In the genomic region with DNA sequence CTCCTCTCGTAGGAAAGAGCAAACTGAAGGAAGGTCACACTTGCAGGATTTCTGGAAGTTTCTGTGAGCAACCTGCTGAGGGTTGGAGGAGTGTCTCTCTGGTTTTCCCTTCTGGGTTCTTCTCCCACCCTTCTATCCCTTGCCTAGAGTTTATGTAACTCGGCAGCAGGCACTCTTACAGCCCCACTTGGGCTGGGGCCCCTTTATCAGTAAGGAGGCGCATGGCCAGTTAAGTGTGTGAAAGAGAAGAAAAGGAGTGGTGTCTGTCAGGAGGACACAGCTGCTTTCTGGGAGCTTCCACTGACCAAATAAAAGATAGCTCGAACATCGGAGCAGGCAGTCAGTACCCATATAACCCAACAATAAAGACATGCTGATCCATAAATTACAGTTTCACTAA, we compare ENCODE assay signal across 20 mouse cellular contexts. TPM values are rescaled to one million over a fixed set of nuclear protein-coding genes. Genes with fewer than 3 reads are reported as not detected.
DNase-seq lines count a peak whose midpoint lies in the region; ATAC-seq and TF ChIP-seq lines count a peak whose summit lies in the region.
"Had no signal": no experiment of that assay in that cellular context is flagged by ENCODE, and none has a peak within 500 bp of the region (broad histone marks: within the 10 kb centered on the region; RNA-seq: fewer than 3 reads in every experiment).

No protein-coding gene starts in this region.

- peak; percentile 45 for DNase-seq in MEL (ENCODE audit: low read depth, low spot score)
- peak; percentile 61 for DNase-seq in liver
- no peak for DNase-seq in liver, embryonic 14.5 days (ENCODE audit: low read depth in 3 of 3, low spot score in 3 of 3)
- no peak for DNase-seq in stomach, postnatal 0 days (ENCODE audit: low spot score)
- DNase-seq in heart, postnatal 4 days, result no peak
- DNase-seq in urinary bladder, postnatal 25 days (ENCODE audit: low spot score), result no peak
- DNase-seq: adrenal gland, postnatal 14 days; cerebellum, adult 11-12 months; cerebellum, adult 9-10 months; cerebellum, postnatal 25 days; gastrocnemius, adult 2 months; gastrocnemius, postnatal 25 days had no signal

- no peaks in the 10 kb centered on the region for H3K9me3 ChIP-seq in MEL (replicated peaks; ENCODE audit: insufficient read depth, low read length)
- no peaks in the 10 kb centered on the region for H3K9me3 ChIP-seq in liver, embryonic 14.5 days (ENCODE audit: control insufficient read depth, low read length)
- H3K9me3 ChIP-seq in stomach, postnatal 0 days (ENCODE audit: control insufficient read depth, low read length), result no peaks in the 10 kb centered on the region
- H3K9me3 ChIP-seq: heart, embryonic 13.5 days; hindbrain, embryonic 13.5 days had no signal

- TF ChIP-seq POLR2A in MEL (IDR thresholded peaks at IDR 0.05; ENCODE audit: control insufficient read depth in 1 of 2, insufficient read depth in 1 of 2, low read depth in 1 of 2, low read length in 2 of 2, poor library complexity in 1 of 2), result no peak; a peak in 1 of 4 replicates

- no peaks in the 10 kb centered on the region for H3K27me3 ChIP-seq in MEL (ENCODE audit: control insufficient read depth in 1 of 2, insufficient read depth in 2 of 2, low read length in 2 of 2)
- H3K27me3 ChIP-seq in liver, embryonic 14.5 days (ENCODE audit: control insufficient read depth, insufficient read depth, low read length), result no peaks in the 10 kb centered on the region
- H3K27me3 ChIP-seq in stomach, postnatal 0 days (ENCODE audit: control insufficient read depth, insufficient read depth, low read length), result no peaks in the 10 kb centered on the region
- H3K27me3 ChIP-seq: embryonic facial prominence, embryonic 12.5 days had no signal

- peaks cover 18 to 36% of the 10 kb centered on the region in 2 experiments for H3K4me1 ChIP-seq in MEL (ENCODE audit: control insufficient read depth in 1 of 2, insufficient read depth in 2 of 2, low read length in 2 of 2)
- H3K4me1 ChIP-seq in liver, embryonic 14.5 days (replicated peaks; ENCODE audit: control insufficient read depth in 2 of 2, insufficient read depth in 2 of 2, low read length in 1 of 2), result peaks cover 37 to 54% of the 10 kb centered on the region in 2 experiments
- H3K4me1 ChIP-seq in stomach, postnatal 0 days (replicated peaks; ENCODE audit: control insufficient read depth, insufficient read depth), result no peaks in the 10 kb centered on the region
- H3K4me1 ChIP-seq: embryonic facial prominence, embryonic 12.5 days; hindbrain, embryonic 13.5 days had no signal

- H3K4me2 ChIP-seq in liver, embryonic 14.5 days (ENCODE audit: low read depth), result peak overlapping the region; percentile 65
- H3K4me2 ChIP-seq in stomach, postnatal 0 days (replicated peaks; ENCODE audit: low read depth), result no peak overlapping the region
- H3K4me2 ChIP-seq: embryonic facial prominence, embryonic 12.5 days; heart, embryonic 13.5 days; hindbrain, embryonic 13.5 days had no signal

- WGBS in liver, embryonic 14.5 days (ENCODE audit: insufficient replicate concordance), result 21% methylated on average over 5 of the region's 5 CpGs
- WGBS in stomach, postnatal 0 days, result 60% methylated on average over 5 of the region's 5 CpGs

- peaks cover 0 to 23% of the 10 kb centered on the region in 2 experiments; a peak in 2 of 4 replicates for H3K36me3 ChIP-seq in MEL (ENCODE audit: control insufficient read depth in 1 of 2, insufficient read depth in 2 of 2, low read length in 2 of 2)
- H3K36me3 ChIP-seq in liver, embryonic 14.5 days (replicated peaks; ENCODE audit: control insufficient read depth, insufficient read depth, low read depth), result no peaks in the 10 kb centered on the region
- no peaks in the 10 kb centered on the region for H3K36me3 ChIP-seq in stomach, postnatal 0 days (ENCODE audit: control insufficient read depth, insufficient read depth, low read length)
- H3K36me3 ChIP-seq: embryonic facial prominence, embryonic 12.5 days; heart, embryonic 13.5 days; hindbrain, embryonic 13.5 days had no signal

- TF ChIP-seq RAD21 in MEL (IDR thresholded peaks at IDR 0.05; ENCODE audit: low read depth, low read length), result no peak

- ATAC-seq in liver, embryonic 14.5 days (ENCODE audit: insufficient read depth), result peak; percentile 65
- no peak for ATAC-seq in stomach, postnatal 0 days (ENCODE audit: low FRiP score, low TSS enrichment)
- ATAC-seq: forebrain, embryonic 14.5 days; hindbrain, postnatal 0 days had no signal

- no peak overlapping the region for H3K9ac ChIP-seq in MEL (ENCODE audit: control insufficient read depth, low read depth, low read length, poor library complexity, severe bottlenecking)
- H3K9ac ChIP-seq in liver, embryonic 14.5 days (replicated peaks), result peak overlapping the region; percentile 47
- no peak overlapping the region for H3K9ac ChIP-seq in stomach, postnatal 0 days (ENCODE audit: low read length)
- H3K9ac ChIP-seq: embryonic facial prominence, embryonic 12.5 days; heart, embryonic 13.5 days; hindbrain, embryonic 13.5 days had no signal

- TF ChIP-seq CTCF in MEL (IDR thresholded peaks at IDR 0.05 in 2 of 3, conservative IDR thresholded peaks at IDR 0.05 in 1 of 3; ENCODE audit: control insufficient read depth in 1 of 3, insufficient read depth in 1 of 3, low read depth in 2 of 3, low read length in 3 of 3, poor library complexity in 1 of 3, severe bottlenecking in 1 of 3), result no peak
- no peak for TF ChIP-seq CTCF in liver, embryonic 14.5 days (IDR thresholded peaks at IDR 0.05; ENCODE audit: low read depth)
- TF ChIP-seq CTCF in stomach, postnatal 0 days (IDR thresholded peaks at IDR 0.05; ENCODE audit: low read depth), result no peak

- H3K4me3 ChIP-seq in MEL (ENCODE audit: control insufficient read depth in 1 of 2, insufficient read depth in 1 of 2, low read depth in 2 of 2, low read length in 2 of 2), result no peak overlapping the region
- 0 out of 4 replicates have a peak overlapping the region, but pooled peaks of 1 of the 2 experiments have one; percentile 12 for H3K4me3 ChIP-seq in liver, embryonic 14.5 days (ENCODE audit: insufficient read depth in 1 of 2, low read depth in 2 of 2, low read length in 2 of 2)
- H3K4me3 ChIP-seq in stomach, postnatal 0 days (ENCODE audit: low read depth, low read length), result no peak overlapping the region
- H3K4me3 ChIP-seq: embryonic facial prominence, embryonic 12.5 days; gastrocnemius, adult 2 months; heart, embryonic 13.5 days; hindbrain, embryonic 13.5 days had no signal

- no peaks in the 10 kb centered on the region for H3K79me2 ChIP-seq in MEL (ENCODE audit: control insufficient read depth, insufficient read depth, low read length, poor library complexity)

- no peak for TF ChIP-seq EP300 in MEL (IDR thresholded peaks at IDR 0.05; ENCODE audit: low read depth in 1 of 2, low read length in 2 of 2)
- TF ChIP-seq EP300 in liver, embryonic 14.5 days (IDR thresholded peaks at IDR 0.05; ENCODE audit: low read depth), result no peak
- no peak for TF ChIP-seq EP300 in stomach, postnatal 0 days (optimal IDR thresholded peaks at IDR 0.05)

- no peak overlapping the region for H3K27ac ChIP-seq in MEL (ENCODE audit: control insufficient read depth, low read depth, low read length)
- H3K27ac ChIP-seq in liver, embryonic 14.5 days, result peak overlapping the region; percentile 48
- H3K27ac ChIP-seq in stomach, postnatal 0 days (replicated peaks), result peak overlapping the region; percentile 56
- H3K27ac ChIP-seq: embryonic facial prominence, embryonic 12.5 days; gastrocnemius, adult 2 months; heart, embryonic 13.5 days; hindbrain, embryonic 13.5 days; hindbrain, postnatal 0 days had no signal

RNA-seq across cellular contexts. Expression of a gene that starts 2.7 kb away (rescaled TPM):
- 6.2 and 6.6 TPM in 2 replicates for total RNA-seq in MEL (2012; rRNA removed)
- polyA plus RNA-seq in MEL (2012; ENCODE audit: insufficient read depth in 1 of 2, insufficient read length in 2 of 2, low read depth in 1 of 2, low replicate concordance in 2 of 2, missing spikeins in 1 of 2), result 10 to 100 TPM in 1 of 2 experiments, not detected in 1; 11.8 TPM
- 1.4 and 2.4 TPM in 2 replicates for polyA plus RNA-seq in liver, embryonic 14.5 days (2012; rRNA removed)
- 5.4 and 7.1 TPM in 2 replicates for polyA plus RNA-seq in liver, embryonic 14.5 days (2014; fragmentation: Nextera tagmentation; extraction: Ambion mirVana)
- 13.4 and 13.7 TPM in 2 replicates for polyA plus RNA-seq in stomach, postnatal 0 days (2015; fragmentation: Nextera tagmentation; extraction: Ambion mirVana)
- 10 to 100 TPM; 16.4 to 16.8 TPM for total RNA-seq in heart, postnatal 4 days (2021)

RNA-seq across cellular contexts. Expression of a gene that starts 5.3 kb away (rescaled TPM):
- 11.7 and 14.7 TPM in 2 replicates for total RNA-seq in MEL (2012; rRNA removed)
- 10 to 100 TPM in 1 of 2 experiments, not detected in 1; 20.6 TPM for polyA plus RNA-seq in MEL (2012; ENCODE audit: insufficient read depth in 1 of 2, insufficient read length in 2 of 2, low read depth in 1 of 2, low replicate concordance in 2 of 2, missing spikeins in 1 of 2)
- 6.2 and 11.1 TPM in 2 replicates for polyA plus RNA-seq in liver, embryonic 14.5 days (2012; rRNA removed)
- polyA plus RNA-seq in liver, embryonic 14.5 days (2014; fragmentation: Nextera tagmentation; extraction: Ambion mirVana), result 14.8 and 16.0 TPM in 2 replicates
- 454 and 488 TPM in 2 replicates for polyA plus RNA-seq in stomach, postnatal 0 days (2015; fragmentation: Nextera tagmentation; extraction: Ambion mirVana)
- 10 to 100 TPM in 1 of 2 experiments, 1 to 10 TPM in 1; 8.5 to 11.4 TPM for total RNA-seq in heart, postnatal 4 days (2021)

RNA-seq across cellular contexts. Expression of a gene that starts 10.8 kb away (rescaled TPM):
- not detected in 2 replicates for total RNA-seq in MEL (2012; rRNA removed)
- polyA plus RNA-seq in MEL (2012; ENCODE audit: insufficient read depth in 1 of 2, insufficient read length in 2 of 2, low read depth in 1 of 2, low replicate concordance in 2 of 2, missing spikeins in 1 of 2), result 1 to 10 TPM in 1 of 2 experiments, not detected in 1; 3.3 TPM
- polyA plus RNA-seq in liver, embryonic 14.5 days (2012; rRNA removed), result not detected in 2 replicates
- polyA plus RNA-seq in liver, embryonic 14.5 days (2014; fragmentation: Nextera tagmentation; extraction: Ambion mirVana), result 4.4 and 5.1 TPM in 2 replicates
- 18.5 and 21.6 TPM in 2 replicates for polyA plus RNA-seq in stomach, postnatal 0 days (2015; fragmentation: Nextera tagmentation; extraction: Ambion mirVana)
- total RNA-seq in heart, postnatal 4 days (2021), result 1 to 10 TPM; 3.4 to 5.1 TPM
- total RNA-seq: ES-E14; granulocyte monocyte progenitor cell, adult 5-6 weeks; hematopoietic stem cell, adult 5-6 weeks; hindbrain, postnatal 0 days had no signal

RNA-seq across cellular contexts. Expression of a gene that starts 42.7 kb away (rescaled TPM):
- 54.0 and 59.1 TPM in 2 replicates for total RNA-seq in MEL (2012; rRNA removed)
- polyA plus RNA-seq in MEL (2012; ENCODE audit: insufficient read depth in 1 of 2, insufficient read length in 2 of 2, low read depth in 1 of 2, low replicate concordance in 2 of 2, missing spikeins in 1 of 2), result 10 to 100 TPM in 1 of 2 experiments, not detected in 1; 51.2 TPM
- 8.8 and 10.7 TPM in 2 replicates for polyA plus RNA-seq in liver, embryonic 14.5 days (2012; rRNA removed)
- polyA plus RNA-seq in liver, embryonic 14.5 days (2014; fragmentation: Nextera tagmentation; extraction: Ambion mirVana), result 30.2 and 30.9 TPM in 2 replicates
- 98.0 and 99.6 TPM in 2 replicates for polyA plus RNA-seq in stomach, postnatal 0 days (2015; fragmentation: Nextera tagmentation; extraction: Ambion mirVana)
- total RNA-seq in heart, postnatal 4 days (2021), result 10 to 100 TPM; 28.8 to 31.8 TPM

RNA-seq across cellular contexts. Expression of a gene that starts 48.8 kb away (rescaled TPM):
- total RNA-seq in MEL (2012; rRNA removed), result not detected in 2 replicates
- not detected for polyA plus RNA-seq in MEL (2012; ENCODE audit: insufficient read depth in 1 of 2, insufficient read length in 2 of 2, low read depth in 1 of 2, low replicate concordance in 2 of 2, missing spikeins in 1 of 2)
- 0.03 and 0.08 TPM in 2 replicates for polyA plus RNA-seq in liver, embryonic 14.5 days (2012; rRNA removed)
- polyA plus RNA-seq in liver, embryonic 14.5 days (2014; fragmentation: Nextera tagmentation; extraction: Ambion mirVana), result 0.06 and 0.11 TPM in 2 replicates
- polyA plus RNA-seq in stomach, postnatal 0 days (2015; fragmentation: Nextera tagmentation; extraction: Ambion mirVana), result 0.11 and 0.13 TPM in 2 replicates
- total RNA-seq in heart, postnatal 4 days (2021), result under 1 TPM; 0.21 to 0.25 TPM
- total RNA-seq: gastrocnemius, adult 2 months; gastrocnemius, postnatal 25 days; granulocyte monocyte progenitor cell, adult 5-6 weeks; hematopoietic stem cell, adult 5-6 weeks had no signal

Comparison
In these comparisons a context has a peak if more than half of its experiments do, and no peak if none do; other contexts are left out.
1. DNase-seq: peak in MEL (single experiment) and liver (single experiment); none in liver, embryonic 14.5 days (0 of 3), stomach, postnatal 0 days (single experiment), heart, postnatal 4 days (single experiment) and urinary bladder, postnatal 25 days (single experiment).
2. RNA of a gene that starts 5.3 kb away (polyA plus RNA-seq): 454 to 488 TPM in stomach, postnatal 0 days; 20.6 TPM in MEL and 6.2 to 16.0 TPM in liver, embryonic 14.5 days; every median in the first group is over 10 times any median in the second.